Mouse (Mus musculus): ENCODE results near the gene Actr5.

DNA sequence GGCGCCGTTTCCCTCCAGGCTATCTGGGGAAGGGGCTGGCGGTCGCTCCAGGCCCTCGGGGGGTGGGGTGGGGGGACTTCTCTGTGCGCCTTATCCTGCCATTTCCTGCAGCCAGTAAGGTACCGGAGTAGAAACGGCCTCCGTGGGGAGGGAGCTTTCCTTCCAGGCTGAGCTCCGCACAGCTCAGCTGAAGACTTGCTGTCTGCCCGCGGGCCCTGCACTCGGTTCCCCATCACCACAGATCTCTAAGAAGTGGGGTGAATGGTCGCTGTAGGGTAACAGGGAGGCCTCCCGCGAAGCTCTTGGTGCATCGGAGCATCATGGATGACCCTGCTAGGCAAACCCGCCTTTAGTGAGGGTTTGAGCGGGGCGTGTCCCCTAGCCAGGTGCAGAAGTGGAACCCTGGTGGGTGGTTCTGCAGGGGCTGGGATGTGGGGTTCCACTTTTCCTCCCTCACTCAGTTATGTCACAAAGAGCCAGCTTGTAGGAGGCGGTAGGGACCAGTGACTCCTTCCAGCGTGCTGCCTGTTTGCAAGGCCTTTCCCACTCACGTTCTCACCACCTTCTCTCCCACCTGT lies 43.8 kb downstream of the Actr5 start:
- TF ChIP-seq POLR2A (IDR thresholded peaks at IDR 0.05; ENCODE audit: borderline replicate concordance, extremely low read depth, insufficient read depth, insufficient read length, poor library complexity, severe bottlenecking), result no peak
- no peak for TF ChIP-seq CTCF (IDR thresholded peaks at IDR 0.05; ENCODE audit: borderline replicate concordance, extremely low read depth, insufficient read depth, insufficient read length)
